Mouse (Mus musculus) frontal cortex, postnatal 36 days (tissue): Measurements from ENCODE around the gene A430078G23Rik.
A peak's percentile ranks its signal among the peaks of the same experiment; 100 is the strongest.
"Not testable (repeated sequence)": the region's sequence is repeated elsewhere in the genome, so short reads cannot be mapped to it uniquely, and the experiment has no call there.

Source experiments
- DNase-seq, 2 experiments: peaks; one replicate each; pipeline ENCODE4 v3.0.0; 2022; ENCODE audit warnings: low spot score in 2 of 2

Gene A430078G23Rik

GRCm38 (mm10) chr8:3353189-3353810, at the start of gene A430078G23Rik:
A430078G23Rik (plus strand) TSS chr8:3353415.
- no peak for DNase-seq

- DNase-seq: not testable (repeated sequence)
These were observed 44.9 kb upstream of the A430078G23Rik start for GRCm38 (mm10) chr8:3308205-3308800.

GRCm38 (mm10) chr8:3309636-3310035, 43.6 kb upstream of the A430078G23Rik start:
- no peak for DNase-seq

GRCm38 (mm10) chr8:3311482-3311881, 41.7 kb upstream of the A430078G23Rik start:
- no peak for DNase-seq

GRCm38 (mm10) chr8:3313417-3313816, 39.8 kb upstream of the A430078G23Rik start:
- DNase-seq: not testable (repeated sequence)

GRCm38 (mm10) chr8:3313843-3314242, 39.4 kb upstream of the A430078G23Rik start:
- no peak for DNase-seq

GRCm38 (mm10) chr8:3314345-3314744, 38.9 kb upstream of the A430078G23Rik start:
- DNase-seq: no peak

GRCm38 (mm10) chr8:3316585-3316984, 36.6 kb upstream of the A430078G23Rik start:
- no peak for DNase-seq

- DNase-seq: not testable (repeated sequence)
These were observed 33.9 kb upstream of the A430078G23Rik start for GRCm38 (mm10) chr8:3319267-3319666.

- DNase-seq: no peak
These were observed 29.0 kb upstream of the A430078G23Rik start for GRCm38 (mm10) chr8:3324253-3324652.

GRCm38 (mm10) chr8:3327056-3327455, 26.2 kb upstream of the A430078G23Rik start:
- DNase-seq: no peak

- no peak for DNase-seq
These were observed 25.5 kb upstream of the A430078G23Rik start for GRCm38 (mm10) chr8:3327538-3328245.

GRCm38 (mm10) chr8:3330662-3331061, 22.6 kb upstream of the A430078G23Rik start:
- DNase-seq: peak; percentile 15 to 60

GRCm38 (mm10) chr8:3331692-3332091, 21.5 kb upstream of the A430078G23Rik start:
- DNase-seq: no peak

GRCm38 (mm10) chr8:3335881-3336280, 17.3 kb upstream of the A430078G23Rik start:
- no peak for DNase-seq

GRCm38 (mm10) chr8:3336658-3337524, 16.3 kb upstream of the A430078G23Rik start:
- peak in 1 of 2 experiments; percentile 13 for DNase-seq

GRCm38 (mm10) chr8:3337525-3337824, 15.7 kb upstream of the A430078G23Rik start:
- DNase-seq: not testable (repeated sequence)

GRCm38 (mm10) chr8:3337971-3338370, 15.2 kb upstream of the A430078G23Rik start:
- DNase-seq: no peak

GRCm38 (mm10) chr8:3340711-3341110, 12.5 kb upstream of the A430078G23Rik start:
- DNase-seq: not testable (repeated sequence)

- DNase-seq: no peak
These were observed 7.9 kb upstream of the A430078G23Rik start for GRCm38 (mm10) chr8:3345337-3345736.

- DNase-seq: no peak
These were observed 6.4 kb upstream of the A430078G23Rik start for GRCm38 (mm10) chr8:3346691-3347413.
